Mouse (Mus musculus) layer of hippocampus, adult 8-10 months (tissue): ENCODE data around the gene Qprt. TPM values are rescaled to one million over a fixed set of nuclear protein-coding genes. Genes with fewer than 3 reads are reported as not detected.

Experiments used
- DNase-seq, 2 experiments: peaks; one replicate each; pipeline ENCODE4 v3.0.0; 2022; ENCODE audit warnings: low spot score in 2 of 2
- total RNA-seq, 4 experiments: library from RNA; stranded (reverse); gene quantifications; 2 replicates each; pipeline ENCODE4 v1.2.4; 2022

The Qprt gene
- total RNA-seq, 4 experiments from 2014 or later: 0.22 to 1.1 (median 0.53) TPM

DNA sequence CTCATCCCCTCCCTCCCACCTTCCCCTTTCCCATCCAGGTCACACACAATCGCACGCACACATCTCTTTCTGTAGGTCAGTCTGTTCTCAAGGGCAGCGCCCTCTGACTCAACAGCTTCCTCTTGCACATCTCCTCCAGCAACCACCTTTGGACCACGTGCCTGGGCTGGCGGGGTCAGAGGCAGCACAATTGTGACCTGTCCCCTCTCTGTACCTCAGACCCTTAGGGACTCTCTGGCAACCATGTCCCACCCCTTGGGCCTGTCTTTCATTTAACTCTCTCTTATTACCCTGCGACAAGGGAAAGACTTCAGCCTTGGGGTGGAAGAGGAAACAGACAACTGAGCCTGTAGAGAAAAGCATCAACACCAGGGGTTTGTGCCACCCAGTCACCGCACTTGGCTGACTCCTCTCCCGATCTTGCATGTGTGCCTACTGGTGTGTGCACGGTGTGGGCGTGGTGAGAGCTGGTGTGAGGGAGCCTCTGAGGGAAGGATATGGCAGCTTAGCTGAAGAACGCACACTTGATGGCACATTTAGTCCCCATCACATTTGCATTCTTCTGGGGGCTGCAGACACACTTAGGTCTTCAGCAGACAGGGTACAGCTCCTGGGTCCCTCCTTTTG lies 12.9 kb upstream of the Qprt start:
- no peak for DNase-seq

GRCm38 (mm10) chr7:127133125-127133524 lies 11.1 kb upstream of the Qprt start:
- DNase-seq: no peak

DNA sequence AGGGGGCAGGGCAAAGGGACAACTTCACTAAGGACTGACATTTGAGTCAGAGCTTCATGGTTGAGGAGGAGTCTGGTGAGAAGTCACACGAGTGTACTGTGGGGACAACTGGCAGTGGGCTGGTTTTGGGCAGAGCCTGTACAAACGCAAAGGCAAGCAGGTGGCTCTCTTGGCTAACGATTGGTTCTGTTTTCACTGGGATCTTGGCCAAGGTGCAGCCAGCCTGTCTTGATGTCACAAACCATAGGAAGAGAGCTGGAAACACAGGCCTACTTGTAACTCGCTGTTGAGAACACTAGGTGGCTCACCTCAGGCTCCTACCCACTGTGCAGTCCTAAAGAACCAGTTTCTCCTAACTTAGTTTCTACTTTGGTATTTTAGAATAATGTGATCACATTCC lies 7.6 kb upstream of the Qprt start:
- peak; percentile 71 for DNase-seq

DNA sequence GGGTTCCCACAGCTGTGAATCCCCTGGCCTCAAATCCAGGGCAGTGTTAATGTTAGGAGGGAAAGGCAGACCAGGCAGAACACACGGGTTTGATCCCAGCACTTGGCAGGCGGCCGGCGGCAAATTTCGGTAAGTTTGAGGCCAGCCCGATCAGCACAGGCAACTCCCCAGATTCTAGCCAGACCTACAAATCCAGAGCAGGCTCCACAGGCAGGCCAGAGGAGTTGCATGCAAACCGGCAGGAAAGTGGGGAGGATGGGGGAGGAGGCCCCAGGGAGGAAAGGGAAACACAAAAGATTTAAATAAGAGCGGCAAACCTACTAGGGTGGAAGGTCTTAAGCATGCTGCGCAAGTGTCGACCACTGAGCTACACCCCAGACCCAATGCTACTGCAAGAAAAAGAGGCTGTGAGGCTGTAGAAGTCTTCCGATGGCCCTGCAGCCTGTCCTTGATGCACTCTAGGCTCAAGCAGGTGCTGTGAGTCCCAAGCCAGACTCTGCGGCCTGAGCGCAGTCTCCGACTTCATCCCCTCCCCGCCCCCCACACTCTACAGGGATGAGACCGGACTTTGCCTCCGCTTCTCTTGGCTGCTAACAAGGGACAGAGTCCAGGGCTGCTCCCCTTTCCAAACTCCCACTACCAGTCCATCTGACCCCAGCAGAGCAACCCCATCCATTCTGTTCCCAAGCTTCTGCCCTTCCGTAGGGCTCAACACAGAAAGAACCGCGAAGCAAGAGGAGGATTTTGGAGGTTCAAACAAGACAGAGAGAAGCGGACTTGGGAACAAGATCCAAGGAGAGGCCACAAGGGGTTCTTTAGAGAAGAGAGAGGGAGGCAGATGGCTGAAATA lies 740 bp downstream of the Qprt start:
- no peak for DNase-seq

GRCm38 (mm10) chr7:127118671-127119445 lies 3.2 kb downstream of the Qprt start:
- no peak for DNase-seq

GRCm38 (mm10) chr7:127117948-127118347 lies 4.1 kb downstream of the Qprt start:
- DNase-seq: no peak

DNA sequence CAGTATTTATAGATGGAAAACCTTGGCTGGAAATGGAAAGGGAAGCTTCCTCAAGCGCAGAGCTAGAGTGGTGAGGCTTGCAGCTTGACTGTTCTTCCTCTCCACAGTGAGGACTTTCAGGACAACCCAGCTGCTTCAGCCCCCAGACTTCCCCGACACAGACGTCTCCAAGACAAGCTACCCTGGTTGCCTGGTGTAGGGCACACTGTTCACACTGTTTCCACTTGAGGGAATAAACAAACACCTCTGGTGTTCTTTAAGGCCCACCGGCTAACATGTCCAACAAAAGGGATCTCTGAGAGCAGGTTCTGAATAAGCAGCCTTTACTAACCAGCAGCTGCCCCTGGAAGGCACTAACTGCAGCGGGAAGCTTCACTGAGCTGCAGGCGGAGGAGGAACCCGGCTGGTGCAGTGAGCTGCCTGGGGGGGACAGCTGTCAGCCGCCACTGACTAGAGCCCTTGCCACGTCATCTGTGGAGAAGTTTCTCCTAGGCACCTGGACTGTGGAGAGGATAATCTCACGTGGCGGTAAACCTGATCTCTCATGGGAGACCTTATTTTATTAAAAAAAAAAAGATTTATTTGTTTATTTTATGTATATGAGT lies 5.6 kb downstream of the Qprt start:
- peak in 1 of 2 experiments; percentile 25 for DNase-seq

- no peak for DNase-seq
Measured at GRCm38 (mm10) chr7:127114920-127115319, 7.1 kb downstream of the Qprt start.

DNA sequence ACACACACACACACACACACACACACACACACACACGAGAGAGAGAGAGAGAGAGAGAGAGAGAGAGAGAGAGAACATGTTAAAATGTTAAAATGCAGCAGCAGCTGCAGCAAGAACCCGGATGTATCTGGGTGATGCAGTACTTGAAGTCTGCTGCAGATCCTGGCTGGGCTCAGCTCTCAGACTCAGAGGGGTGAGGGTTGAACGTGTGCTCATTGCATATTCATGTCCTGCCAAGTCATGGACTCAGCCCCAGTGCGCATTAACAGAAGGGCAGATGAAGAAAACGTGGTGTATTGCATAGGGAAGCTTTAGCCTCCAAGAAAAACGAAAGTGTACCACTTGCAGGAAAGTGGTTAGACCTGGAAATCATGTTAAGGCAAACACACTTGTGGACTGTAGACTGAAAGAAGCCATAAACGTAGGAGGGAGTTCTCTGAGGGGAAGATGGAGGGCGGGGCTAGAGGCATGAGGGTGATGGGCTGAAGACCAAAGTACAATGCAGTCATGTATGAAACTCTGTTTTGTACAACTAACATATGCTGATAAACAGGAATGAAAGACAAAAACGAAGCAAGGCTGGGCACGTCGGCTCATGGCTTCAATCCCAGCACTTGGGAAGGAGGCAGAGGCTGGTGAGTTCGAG lies 8.3 kb downstream of the Qprt start:
- no peak for DNase-seq

DNA sequence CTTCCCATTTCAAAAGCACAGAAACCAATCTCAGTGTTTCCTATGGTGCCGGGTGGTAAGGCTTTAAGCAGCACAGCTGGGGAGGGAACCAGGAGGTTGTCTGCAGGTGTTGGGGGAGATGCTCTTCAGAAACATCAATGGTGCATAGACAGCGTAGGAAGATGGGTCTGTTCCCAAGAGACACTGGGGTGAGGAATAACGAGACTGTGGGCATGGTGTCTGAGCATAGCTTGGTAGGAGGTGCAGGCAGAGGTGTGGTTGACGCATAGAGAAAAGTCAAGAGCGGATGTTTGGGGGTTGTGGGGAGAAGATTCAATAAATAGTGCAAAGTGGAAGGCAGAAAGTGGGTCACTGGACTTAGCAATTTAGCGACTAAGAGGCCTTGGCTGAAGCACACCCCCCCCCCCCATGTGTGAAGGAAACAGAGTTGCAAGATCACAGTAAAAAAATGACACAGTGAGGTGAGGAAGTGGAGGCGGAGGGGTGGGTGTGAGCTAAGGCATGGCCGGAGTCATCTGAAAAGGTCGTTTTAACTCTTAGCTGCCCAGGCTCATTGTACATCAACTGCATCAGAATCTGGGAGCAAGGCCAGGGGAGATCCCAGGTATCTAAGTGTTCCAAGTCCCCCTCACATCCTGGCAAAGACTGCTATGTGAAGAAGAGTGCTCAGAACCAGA lies 9.0 kb downstream of the Qprt start:
- DNase-seq: no peak

DNA sequence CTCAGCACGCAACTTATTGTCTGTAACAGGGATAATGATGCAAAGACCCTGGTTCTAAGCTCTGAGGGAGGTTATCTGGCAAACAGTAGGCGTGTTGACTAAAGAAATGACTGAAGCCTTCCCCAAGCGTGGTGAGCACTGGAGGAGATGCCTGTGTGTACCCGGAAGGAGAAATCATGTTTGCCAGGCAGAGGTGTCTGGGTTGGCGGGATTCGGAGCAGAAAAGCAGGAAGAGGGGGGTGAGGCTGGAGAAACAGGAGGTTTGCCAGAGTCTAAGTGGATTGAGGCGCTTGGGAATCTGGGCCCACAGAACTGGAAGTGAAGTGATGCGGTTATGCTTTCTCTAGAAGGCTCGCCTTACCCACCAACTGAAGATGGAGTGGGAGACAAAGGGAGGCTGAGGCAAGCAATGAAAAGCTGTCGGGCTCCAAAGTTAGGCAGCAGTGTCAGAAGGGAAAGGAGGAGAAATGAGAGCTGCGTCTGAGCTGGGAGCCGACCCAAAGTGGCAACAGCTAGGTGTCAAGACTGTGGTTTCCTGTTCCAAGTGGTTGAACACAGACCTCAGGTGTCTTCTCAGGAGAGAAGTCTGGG lies 9.7 kb downstream of the Qprt start:
- no peak for DNase-seq

GRCm38 (mm10) chr7:127111461-127111860 lies 10.6 kb downstream of the Qprt start:
- DNase-seq: peak in 1 of 2 experiments; percentile 25

DNA sequence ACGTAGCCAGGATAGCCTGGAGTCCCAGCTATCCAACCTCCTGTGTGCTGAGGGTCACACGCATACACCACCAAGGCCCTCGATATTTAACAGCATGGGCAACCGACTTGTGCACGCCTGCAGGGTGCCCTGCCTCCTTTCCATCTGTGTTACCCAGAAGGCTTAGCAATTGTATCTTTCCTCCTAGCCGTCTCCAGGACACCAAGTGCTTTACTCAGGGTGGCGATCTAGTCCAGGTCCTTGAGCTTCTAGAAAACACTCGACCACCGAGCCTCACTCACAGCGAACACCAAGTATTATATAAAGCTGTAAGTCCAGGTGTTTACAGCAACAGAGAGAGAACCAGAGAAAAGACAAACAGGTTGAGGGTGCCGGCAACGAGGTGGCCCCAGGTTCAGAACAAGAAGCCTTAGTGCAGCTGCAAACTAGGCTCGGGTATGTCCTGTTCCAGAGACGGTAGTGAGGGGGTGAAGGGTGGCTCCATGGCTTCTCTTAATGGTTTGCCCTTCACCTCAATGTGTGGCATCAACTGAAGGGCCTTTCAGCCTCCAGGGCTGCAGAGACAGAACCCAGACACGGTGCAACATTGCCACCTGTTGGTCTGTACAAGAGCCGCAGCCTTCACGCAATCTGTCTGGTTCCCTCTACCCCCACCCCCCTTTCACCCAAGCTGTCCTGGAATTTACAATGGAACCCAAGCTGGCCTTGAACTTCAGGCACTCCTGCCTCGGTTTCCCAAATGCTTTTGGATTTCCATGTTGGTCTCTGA lies 11.6 kb downstream of the Qprt start:
- DNase-seq: peak; percentile 53 to 81

DNA sequence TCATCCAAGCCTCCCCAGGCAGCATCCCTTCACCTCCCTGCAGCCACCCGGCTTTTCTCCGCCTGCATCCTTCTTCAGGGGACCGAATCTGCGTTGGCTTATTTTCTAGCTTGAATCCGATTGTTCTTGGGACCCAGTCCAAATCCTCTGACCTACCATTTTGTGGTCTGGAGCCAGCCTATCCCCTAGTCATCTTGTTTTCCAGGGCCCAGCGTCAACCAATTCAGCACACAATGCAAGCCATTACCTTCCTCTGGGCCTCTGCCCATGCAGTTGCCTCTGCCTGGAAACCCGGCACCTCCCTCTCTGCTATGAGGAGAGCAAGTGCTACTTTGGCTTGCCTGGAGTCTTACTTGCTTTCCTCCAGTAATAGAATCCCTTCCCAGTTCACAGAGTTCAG lies 16.5 kb downstream of the Qprt start:
- DNase-seq: no peak

DNA sequence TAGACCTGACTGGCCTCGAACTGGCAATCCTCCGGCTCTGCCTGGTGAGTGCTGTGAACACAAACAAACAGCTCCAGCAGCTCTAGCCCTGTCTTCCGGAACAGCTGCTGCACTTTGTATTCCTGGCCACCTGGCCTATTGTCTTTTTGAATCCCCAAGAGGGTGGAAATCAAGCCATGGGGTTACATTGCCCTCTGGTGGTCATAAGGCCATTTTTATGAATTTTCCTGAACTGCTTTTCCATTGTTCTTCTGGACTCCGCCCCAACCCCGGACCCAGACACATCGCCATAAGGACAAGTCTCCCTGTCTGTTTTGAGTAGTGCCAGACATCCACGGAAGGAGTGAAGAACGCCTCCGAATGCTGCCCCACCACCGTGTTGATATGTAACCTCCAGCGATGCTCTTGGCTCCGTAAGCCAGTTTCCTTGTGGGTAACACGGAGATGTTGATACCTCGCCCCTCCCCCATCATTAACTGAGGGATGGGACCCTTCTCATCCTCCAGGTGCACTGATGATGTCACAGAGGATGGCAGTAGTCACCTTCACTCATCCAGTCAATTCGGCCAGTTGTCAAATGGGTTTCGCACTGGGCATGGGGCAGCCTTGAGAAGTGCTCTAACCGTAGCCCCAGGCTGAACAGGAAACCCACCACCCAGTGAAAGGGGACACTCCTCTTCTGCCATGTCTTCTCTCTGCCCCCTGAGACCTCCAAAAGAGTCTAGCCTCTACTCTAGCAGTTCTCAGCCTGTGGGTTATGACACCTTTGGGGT lies 17.3 kb downstream of the Qprt start:
- DNase-seq: peak; percentile 76 to 81

DNA sequence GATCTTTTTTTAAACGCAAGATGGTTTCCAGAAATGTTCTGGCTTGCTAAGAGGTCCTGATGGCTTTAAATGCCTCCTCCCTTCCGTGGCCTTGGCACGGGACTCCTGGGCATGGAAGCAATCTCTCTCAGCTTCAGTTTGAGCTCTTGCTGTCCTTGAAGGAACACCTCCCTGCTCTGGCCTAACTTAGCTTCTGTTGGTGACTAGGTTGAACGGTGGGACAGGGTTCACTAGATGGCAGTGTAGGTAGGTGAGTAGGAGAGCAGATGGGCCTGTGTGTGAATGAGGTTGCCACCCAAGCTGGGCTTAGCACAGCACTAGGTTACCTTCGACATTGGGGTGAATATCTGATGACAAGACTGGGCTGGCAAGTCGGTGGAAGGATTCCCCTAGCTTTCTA lies 18.1 kb downstream of the Qprt start:
- DNase-seq: no peak

- DNase-seq: no peak
Measured at GRCm38 (mm10) chr7:127102148-127102547, 19.9 kb downstream of the Qprt start.

- DNase-seq: no peak
Measured at GRCm38 (mm10) chr7:127101451-127102016, 20.5 kb downstream of the Qprt start.
